Mouse (Mus musculus): ENCODE results near the gene Syt13. TPM values are rescaled to one million over a fixed set of nuclear protein-coding genes. Genes with fewer than 3 reads are reported as not detected.

The Syt13 gene
- 5.4 and 6.9 TPM in 2 replicates for polyA plus RNA-seq (2015; fragmentation: Nextera tagmentation; extraction: Ambion mirVana)

- WGBS = under 1% methylated on average over 38 of the region's 38 CpGs
Measured at GRCm38 (mm10) chr2:92914933-92915553, at the start of gene Syt13. Syt13 (plus strand) TSS chr2:92915098.

GRCm38 (mm10) chr2:92866616-92867015 is 48.3 kb upstream of the Syt13 start:
- Histone ChIP-seq H3K4me3 (ENCODE audit: low read length) (no peak overlapping the region), H3K9me3 (ENCODE audit: control insufficient read depth, low read length) (no peaks in the 10 kb centered on the region), H3K4me1 (ENCODE audit: control insufficient read depth, insufficient read depth, low read length) (no peaks in the 10 kb centered on the region), H3K27me3 (replicated peaks; ENCODE audit: control insufficient read depth, insufficient read depth, low read length) (no peaks in the 10 kb centered on the region), H3K9ac (ENCODE audit: low read depth, low read length) (no peak overlapping the region), H3K4me2 (ENCODE audit: low read depth, low read length) (no peak overlapping the region), H3K27ac (ENCODE audit: low read length) (no peak overlapping the region), H3K36me3 (ENCODE audit: control insufficient read depth, insufficient read depth, low read length) (no peaks in the 10 kb centered on the region)
- WGBS = 20% methylated on average over 2 of the region's 2 CpGs
- ATAC-seq = no peak

More at GRCm38 (mm10) chr2:92914933-92915553, at the start of gene Syt13:
- Histone ChIP-seq H3K4me3 (ENCODE audit: low read length) (peak within 1 kb of the TSS; percentile 50), H3K4me1 (ENCODE audit: control insufficient read depth, insufficient read depth, low read length) (peaks cover 14% of the 10 kb centered on the region), H3K4me2 (ENCODE audit: low read depth, low read length) (peak within 1 kb of the TSS; percentile 88), H3K27ac (ENCODE audit: low read length) (no peak within 1 kb of the TSS), H3K27me3 (replicated peaks; ENCODE audit: control insufficient read depth, insufficient read depth, low read length) (peaks cover 11% of the 10 kb centered on the region; the same call in 1 of the 2 replicates), H3K36me3 (ENCODE audit: control insufficient read depth, insufficient read depth, low read length) (no peaks in the 10 kb centered on the region), H3K9ac (ENCODE audit: low read depth, low read length) (peak within 1 kb of the TSS; percentile 67), H3K9me3 (ENCODE audit: control insufficient read depth, low read length) (no peaks in the 10 kb centered on the region)
- ATAC-seq = peak; percentile 82

- no peak overlapping the region for H3K4me3 ChIP-seq (ENCODE audit: low read length)
- ATAC-seq = no peak
- H3K27ac ChIP-seq (ENCODE audit: low read length) = no peak overlapping the region
- 23% methylated on average over 10 of the region's 10 CpGs for WGBS
- H3K9ac ChIP-seq (ENCODE audit: low read depth, low read length) = no peak overlapping the region
- no peak overlapping the region for H3K4me2 ChIP-seq (ENCODE audit: low read depth, low read length)
- no peaks in the 10 kb centered on the region for H3K36me3 ChIP-seq (ENCODE audit: control insufficient read depth, insufficient read depth, low read length)
- H3K9me3 ChIP-seq (ENCODE audit: control insufficient read depth, low read length) = no peaks in the 10 kb centered on the region
- no peaks in the 10 kb centered on the region for H3K27me3 ChIP-seq (replicated peaks; ENCODE audit: control insufficient read depth, insufficient read depth, low read length)
- H3K4me1 ChIP-seq (ENCODE audit: control insufficient read depth, insufficient read depth, low read length) = no peaks in the 10 kb centered on the region
Measured at GRCm38 (mm10) chr2:92870139-92870836, 44.6 kb upstream of the Syt13 start.

DNA sequence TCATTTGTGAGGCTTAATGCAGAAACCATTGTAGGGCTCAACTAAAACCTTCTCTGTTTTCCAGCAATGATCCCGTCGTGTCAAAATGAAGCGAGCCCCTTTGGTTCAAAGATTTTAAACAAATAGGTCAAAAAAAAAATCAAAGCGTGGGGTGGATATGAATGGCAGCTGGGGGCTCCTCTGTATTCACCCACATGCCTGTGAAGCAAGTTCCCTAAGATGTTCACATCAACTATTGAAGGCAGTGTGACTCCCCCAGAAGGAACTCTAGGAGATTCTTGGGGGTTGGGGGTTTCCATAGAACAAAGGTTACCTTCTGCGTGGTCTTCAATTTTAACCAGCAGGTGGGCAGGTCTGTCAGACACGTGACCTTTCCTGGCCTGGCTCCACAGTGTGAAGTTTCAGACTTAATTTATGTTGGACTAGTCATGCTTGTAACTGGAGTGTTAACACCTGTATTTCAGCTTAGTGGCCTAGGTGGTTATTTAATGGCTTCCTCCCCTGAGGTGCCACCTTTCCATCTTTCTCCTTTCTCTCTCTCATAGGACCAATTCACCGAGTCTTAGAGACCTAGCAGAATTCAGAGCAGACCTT is 43.7 kb upstream of the Syt13 start:
- Histone ChIP-seq H3K36me3 (ENCODE audit: control insufficient read depth, insufficient read depth, low read length) (no peaks in the 10 kb centered on the region), H3K9me3 (ENCODE audit: control insufficient read depth, low read length) (no peaks in the 10 kb centered on the region), H3K4me3 (ENCODE audit: low read length) (no peak overlapping the region), H3K9ac (ENCODE audit: low read depth, low read length) (no peak overlapping the region), H3K27me3 (replicated peaks; ENCODE audit: control insufficient read depth, insufficient read depth, low read length) (no peaks in the 10 kb centered on the region), H3K27ac (ENCODE audit: low read length) (no peak overlapping the region), H3K4me1 (ENCODE audit: control insufficient read depth, insufficient read depth, low read length) (no peaks in the 10 kb centered on the region), H3K4me2 (ENCODE audit: low read depth, low read length) (no peak overlapping the region)
- WGBS = 51% methylated on average over 7 of the region's 7 CpGs
- ATAC-seq = no peak

DNA sequence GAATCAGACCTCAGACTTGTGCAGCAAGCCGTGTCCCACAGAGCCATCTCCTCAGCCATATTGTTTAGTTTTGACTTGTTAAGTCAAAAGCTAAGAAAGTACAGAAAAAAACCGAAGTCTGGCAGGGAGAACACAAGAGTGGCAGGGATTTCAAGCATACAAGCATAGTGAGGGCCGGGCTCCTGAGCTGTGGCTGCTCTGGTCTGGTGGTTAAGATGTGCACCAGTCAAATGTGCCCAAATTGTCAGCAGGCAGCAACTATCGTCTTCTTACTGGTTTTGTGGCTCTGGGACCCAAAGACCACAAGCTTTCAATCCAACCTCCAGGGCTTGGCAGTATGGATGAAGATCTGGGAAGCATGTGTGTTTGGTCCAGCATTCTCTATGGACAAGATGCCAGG is 42.2 kb upstream of the Syt13 start:
- Histone ChIP-seq H3K36me3 (ENCODE audit: control insufficient read depth, insufficient read depth, low read length) (no peaks in the 10 kb centered on the region), H3K27ac (ENCODE audit: low read length) (no peak overlapping the region), H3K4me3 (ENCODE audit: low read length) (no peak overlapping the region), H3K27me3 (replicated peaks; ENCODE audit: control insufficient read depth, insufficient read depth, low read length) (no peaks in the 10 kb centered on the region), H3K9me3 (ENCODE audit: control insufficient read depth, low read length) (no peaks in the 10 kb centered on the region), H3K4me1 (ENCODE audit: control insufficient read depth, insufficient read depth, low read length) (no peaks in the 10 kb centered on the region), H3K9ac (ENCODE audit: low read depth, low read length) (no peak overlapping the region), H3K4me2 (ENCODE audit: low read depth, low read length) (no peak overlapping the region)
- no peak for ATAC-seq
- WGBS = 85% methylated on average over 4 of the region's 4 CpGs

GRCm38 (mm10) chr2:92874592-92874991 is 40.3 kb upstream of the Syt13 start:
- Histone ChIP-seq H3K9ac (ENCODE audit: low read depth, low read length) (no peak overlapping the region), H3K27me3 (replicated peaks; ENCODE audit: control insufficient read depth, insufficient read depth, low read length) (0 out of 2 replicates have a peak, but pooled peaks cover 3% of the 10 kb centered on the region), H3K9me3 (ENCODE audit: control insufficient read depth, low read length) (no peaks in the 10 kb centered on the region), H3K4me2 (ENCODE audit: low read depth, low read length) (no peak overlapping the region), H3K36me3 (ENCODE audit: control insufficient read depth, insufficient read depth, low read length) (no peaks in the 10 kb centered on the region), H3K27ac (ENCODE audit: low read length) (no peak overlapping the region), H3K4me3 (ENCODE audit: low read length) (no peak overlapping the region), H3K4me1 (ENCODE audit: control insufficient read depth, insufficient read depth, low read length) (no peaks in the 10 kb centered on the region)
- 70% methylated on average over 1 of the region's 1 CpGs for whole genome bisulfite sequencing
- ATAC-seq = no peak

DNA sequence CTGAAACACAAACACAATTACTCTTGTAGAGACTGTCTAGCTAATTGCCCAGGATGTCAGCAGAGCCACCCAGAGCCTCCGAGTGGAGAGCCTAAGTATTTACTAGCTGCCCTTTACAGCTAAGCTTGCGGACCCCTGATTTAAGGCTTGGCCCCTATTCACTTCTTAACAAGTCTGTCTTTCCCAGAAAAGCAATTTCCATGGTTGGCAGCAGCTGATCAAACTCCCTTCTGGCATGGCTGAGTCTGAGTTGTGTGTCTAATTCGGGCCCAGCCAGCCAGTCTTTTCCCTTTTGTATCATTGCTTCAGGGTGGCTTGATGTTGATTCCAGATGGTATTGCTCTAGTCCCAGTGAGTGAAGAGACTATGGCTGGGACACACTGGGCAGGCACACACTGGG is 37.4 kb upstream of the Syt13 start:
- Histone ChIP-seq H3K9ac (ENCODE audit: low read depth, low read length) (no peak overlapping the region), H3K4me3 (ENCODE audit: low read length) (no peak overlapping the region), H3K27me3 (replicated peaks; ENCODE audit: control insufficient read depth, insufficient read depth, low read length) (0 out of 2 replicates have a peak, but pooled peaks cover 3% of the 10 kb centered on the region), H3K36me3 (ENCODE audit: control insufficient read depth, insufficient read depth, low read length) (no peaks in the 10 kb centered on the region), H3K27ac (ENCODE audit: low read length) (no peak overlapping the region), H3K9me3 (ENCODE audit: control insufficient read depth, low read length) (no peaks in the 10 kb centered on the region), H3K4me1 (ENCODE audit: control insufficient read depth, insufficient read depth, low read length) (no peaks in the 10 kb centered on the region), H3K4me2 (ENCODE audit: low read depth, low read length) (no peak overlapping the region)
- 67% methylated on average over 3 of the region's 3 CpGs for WGBS
- no peak for ATAC-seq

DNA sequence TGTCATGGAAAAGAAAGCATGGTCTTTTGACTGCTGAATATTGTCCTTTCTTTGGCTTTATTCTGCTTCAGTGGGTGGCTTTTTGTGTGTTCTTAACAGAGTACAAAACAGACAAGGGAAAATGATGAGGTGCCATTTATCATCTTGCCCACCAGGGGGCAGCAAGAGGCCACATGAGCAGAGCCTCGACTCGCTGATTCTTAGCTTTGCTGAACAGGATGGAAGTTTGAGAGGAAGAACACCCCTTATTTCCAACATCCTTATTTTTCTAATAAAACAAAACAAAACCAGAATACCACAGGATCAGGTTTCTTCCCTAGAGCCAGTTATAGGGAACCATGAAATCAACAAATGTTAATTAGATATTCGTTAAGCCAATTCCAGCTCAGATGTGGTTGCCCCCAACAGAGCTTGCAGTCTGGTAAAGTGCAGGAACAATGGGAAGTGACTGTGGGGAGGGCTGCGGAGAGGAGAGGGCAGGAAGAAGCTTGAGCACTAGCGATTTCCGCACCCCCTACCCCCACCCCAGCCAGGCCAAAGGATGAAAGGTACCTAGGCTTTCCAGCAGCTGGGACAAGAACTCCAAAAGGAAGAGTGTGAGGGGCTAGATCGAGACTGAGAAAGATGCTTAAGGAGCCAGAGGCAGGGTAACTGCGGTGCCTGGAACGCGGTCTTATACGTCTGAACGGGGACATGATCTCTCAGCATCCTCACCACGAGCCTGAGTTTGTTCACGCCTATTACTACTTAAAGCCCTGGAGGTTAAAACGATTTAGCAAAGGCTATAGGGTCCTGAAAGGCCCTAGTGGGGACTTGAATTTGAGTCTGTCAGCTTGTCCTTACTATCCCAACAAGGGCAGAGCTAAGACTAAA is 31.6 kb upstream of the Syt13 start:
- 7% methylated on average over 15 of the region's 15 CpGs for WGBS
- Histone ChIP-seq H3K9ac (ENCODE audit: low read depth, low read length) (no peak overlapping the region), H3K27me3 (replicated peaks; ENCODE audit: control insufficient read depth, insufficient read depth, low read length) (0 out of 2 replicates have a peak, but pooled peaks cover 3% of the 10 kb centered on the region), H3K4me1 (ENCODE audit: control insufficient read depth, insufficient read depth, low read length) (no peaks in the 10 kb centered on the region; the same call in 1 of the 2 replicates), H3K9me3 (ENCODE audit: control insufficient read depth, low read length) (no peaks in the 10 kb centered on the region), H3K4me2 (ENCODE audit: low read depth, low read length) (no peak overlapping the region), H3K4me3 (ENCODE audit: low read length) (no peak overlapping the region), H3K36me3 (ENCODE audit: control insufficient read depth, insufficient read depth, low read length) (no peaks in the 10 kb centered on the region), H3K27ac (ENCODE audit: low read length) (no peak overlapping the region)
- peak; percentile 26; the same call in 1 of the 2 replicates for ATAC-seq

GRCm38 (mm10) chr2:92883912-92884243 is 31.0 kb upstream of the Syt13 start:
- Histone ChIP-seq H3K9me3 (ENCODE audit: control insufficient read depth, low read length) (no peaks in the 10 kb centered on the region), H3K27ac (ENCODE audit: low read length) (no peak overlapping the region), H3K4me2 (ENCODE audit: low read depth, low read length) (no peak overlapping the region), H3K4me3 (ENCODE audit: low read length) (no peak overlapping the region), H3K36me3 (ENCODE audit: control insufficient read depth, insufficient read depth, low read length) (no peaks in the 10 kb centered on the region), H3K27me3 (replicated peaks; ENCODE audit: control insufficient read depth, insufficient read depth, low read length) (0 out of 2 replicates have a peak, but pooled peaks cover 3% of the 10 kb centered on the region), H3K4me1 (ENCODE audit: control insufficient read depth, insufficient read depth, low read length) (no peaks in the 10 kb centered on the region; the same call in 1 of the 2 replicates), H3K9ac (ENCODE audit: low read depth, low read length) (no peak overlapping the region)
- 3% methylated on average over 2 of the region's 2 CpGs for WGBS
- peak; percentile 53; the same call in 1 of the 2 replicates for ATAC-seq

Measured in intestine, embryonic 16.5 days (tissue).